Mouse (Mus musculus) retina, adult 2 months (tissue): Measurements from ENCODE around the gene Mrps2.

Source experiments
- DNase-seq: peaks from one replicate; pipeline ENCODE4 v3.0.0-alpha.2; 2012; ENCODE audit warnings: low read depth, low spot score

Mrps2 gene

DNA sequence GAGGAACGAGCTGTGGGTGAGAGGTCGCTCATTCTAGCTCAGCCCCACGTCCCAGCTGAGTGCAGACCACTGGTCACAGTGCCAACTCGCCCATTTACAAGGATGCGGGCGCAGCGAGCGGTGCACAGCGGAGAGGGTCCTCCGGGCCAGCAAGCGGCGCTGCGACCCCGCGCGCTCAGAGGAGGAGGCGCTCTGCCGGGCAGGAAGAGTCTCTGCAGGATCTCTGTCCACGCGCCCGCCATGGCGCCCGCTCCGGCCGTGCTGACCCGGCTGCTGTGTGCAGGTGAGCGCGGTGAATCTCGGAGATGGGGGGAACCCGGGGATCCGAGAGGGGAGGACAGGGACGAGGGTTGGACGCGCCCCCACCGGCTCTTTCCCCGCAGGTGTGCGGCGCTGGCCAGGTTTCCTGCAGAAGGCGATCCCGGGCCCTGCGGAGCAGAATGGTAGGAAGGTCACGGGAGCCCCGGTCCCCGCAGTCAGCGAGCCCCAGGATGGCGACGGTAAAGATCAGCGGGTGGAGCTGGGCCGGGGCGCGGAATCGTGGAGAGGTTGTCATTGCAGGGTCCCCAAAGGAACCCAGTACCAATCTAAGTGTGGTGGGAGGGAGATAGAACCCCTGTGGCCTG, at the start of gene Mrps2:
Gene Mrps2 (plus strand): TSS at position 207 of the 626 bp plus-strand sequence.
- peak; percentile 64 for DNase-seq

- peak; percentile 65 for DNase-seq
Measured at GRCm38 (mm10) chr2:28419898-28420297, 48.0 kb upstream of the Mrps2 start.

- no peak for DNase-seq
Measured at GRCm38 (mm10) chr2:28423167-28423566, 44.7 kb upstream of the Mrps2 start.

- DNase-seq, result no peak
Measured at GRCm38 (mm10) chr2:28427226-28427625, 40.6 kb upstream of the Mrps2 start.

DNA sequence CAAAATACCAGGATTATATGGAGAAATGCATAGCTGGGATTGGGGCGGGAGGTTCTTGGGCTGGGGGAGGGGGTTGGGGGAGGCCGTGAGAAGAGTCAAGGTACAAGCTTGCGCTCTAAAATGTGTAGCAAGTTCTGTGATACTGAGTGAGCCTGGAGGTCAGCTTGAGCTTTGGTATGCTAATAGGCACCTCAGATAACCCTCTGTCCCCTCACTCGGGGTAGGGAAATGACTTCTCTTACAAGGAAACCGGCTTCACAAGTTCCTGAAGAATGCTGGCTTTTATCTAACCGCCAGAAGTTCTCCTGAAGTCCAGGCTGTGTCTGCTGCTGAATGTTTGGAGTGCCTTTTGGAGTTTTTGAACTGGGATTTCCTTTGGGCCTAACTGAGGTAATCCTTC, 37.0 kb upstream of the Mrps2 start:
- DNase-seq, result no peak

GRCm38 (mm10) chr2:28432811-28433210, 35.1 kb upstream of the Mrps2 start:
- DNase-seq, result no peak

DNA sequence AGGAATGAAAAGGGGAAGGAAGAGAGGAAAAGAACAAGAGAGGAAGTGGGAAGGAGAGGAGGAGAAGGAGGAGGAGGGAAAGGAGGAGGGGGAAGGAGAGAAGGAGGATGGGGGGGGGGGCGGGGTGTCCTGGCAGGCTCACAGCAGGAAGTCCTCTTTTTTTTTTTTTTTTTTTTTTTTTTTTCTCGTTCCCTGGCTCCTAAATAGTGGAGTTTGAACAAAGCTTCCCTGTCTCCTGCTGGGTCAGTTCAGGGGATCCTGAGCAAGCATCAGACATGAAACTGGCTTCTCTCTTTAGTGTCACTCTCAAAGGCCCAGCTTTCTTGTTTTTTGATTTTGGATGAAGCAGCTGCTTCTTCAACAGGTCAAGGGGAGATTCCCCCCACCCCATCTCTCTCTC, 34.4 kb upstream of the Mrps2 start:
- no peak for DNase-seq

GRCm38 (mm10) chr2:28435401-28435800, 32.5 kb upstream of the Mrps2 start:
- DNase-seq, result no peak

GRCm38 (mm10) chr2:28440842-28441241, 27.0 kb upstream of the Mrps2 start:
- DNase-seq, result no peak

DNA sequence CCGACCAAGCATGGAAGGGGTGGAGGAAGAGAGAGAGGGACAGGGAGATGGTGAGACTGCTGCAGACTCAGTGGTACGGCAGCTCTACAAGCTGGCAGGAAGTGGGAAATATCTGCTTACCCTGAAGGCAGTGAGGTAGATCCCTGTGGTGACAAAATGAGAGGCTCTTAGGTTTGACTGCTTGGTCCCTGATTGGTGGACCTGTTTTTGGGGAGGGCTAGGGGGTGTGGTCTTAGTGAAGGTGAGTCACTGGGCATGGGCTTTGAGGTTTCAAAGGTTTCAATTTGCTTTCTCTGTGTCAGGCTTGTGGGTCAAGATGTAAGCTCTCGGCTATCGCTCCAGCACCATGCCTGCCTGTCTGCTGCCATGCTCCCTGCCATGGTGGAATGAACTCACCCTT, 22.8 kb upstream of the Mrps2 start:
- no peak for DNase-seq

DNA sequence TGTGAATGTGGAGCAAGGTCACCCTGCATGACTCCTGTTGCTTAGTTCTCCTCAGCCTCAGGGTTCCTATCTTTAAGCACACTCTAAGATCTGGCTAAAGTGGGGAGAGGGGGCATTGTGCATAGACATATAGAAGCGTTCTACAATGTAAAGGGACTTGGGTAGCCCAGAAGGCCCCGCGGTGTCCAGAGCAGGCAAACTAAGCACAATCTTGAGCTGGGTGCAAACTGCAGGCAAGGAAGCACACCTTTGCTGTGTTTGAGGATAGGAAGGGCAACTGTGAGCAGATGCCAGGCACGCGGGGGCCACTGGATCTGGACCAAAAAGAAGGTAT, 21.7 kb upstream of the Mrps2 start:
- DNase-seq, result no peak

GRCm38 (mm10) chr2:28446515-28447314, 21.2 kb upstream of the Mrps2 start, which contains the start of gene Ppp1r26:
Gene Ppp1r26 (plus strand): TSS chr2:28446800.
- peak; percentile 22 for DNase-seq

GRCm38 (mm10) chr2:28447315-28447670, 20.6 kb upstream of the Mrps2 start:
- no peak for DNase-seq

DNA sequence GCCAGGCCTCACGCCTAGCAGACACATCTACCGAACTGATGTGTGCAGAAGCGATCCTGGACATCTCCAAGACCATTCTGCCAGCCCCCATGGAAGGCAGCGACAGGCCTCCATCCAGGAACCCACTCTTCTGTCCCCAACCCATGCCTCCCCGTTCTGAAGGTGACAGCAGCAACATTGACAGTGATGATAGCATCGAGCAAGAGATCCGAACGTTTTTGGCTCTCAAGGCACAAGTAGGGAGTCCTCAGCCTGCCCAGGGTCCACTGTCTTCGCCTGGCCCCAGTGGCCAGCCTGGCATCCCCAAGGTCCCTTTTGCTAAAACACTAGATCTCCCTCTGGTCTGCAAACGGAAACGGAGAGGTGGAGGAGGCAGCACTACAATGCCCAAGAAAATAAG, 16.2 kb upstream of the Mrps2 start:
- no peak for DNase-seq

DNA sequence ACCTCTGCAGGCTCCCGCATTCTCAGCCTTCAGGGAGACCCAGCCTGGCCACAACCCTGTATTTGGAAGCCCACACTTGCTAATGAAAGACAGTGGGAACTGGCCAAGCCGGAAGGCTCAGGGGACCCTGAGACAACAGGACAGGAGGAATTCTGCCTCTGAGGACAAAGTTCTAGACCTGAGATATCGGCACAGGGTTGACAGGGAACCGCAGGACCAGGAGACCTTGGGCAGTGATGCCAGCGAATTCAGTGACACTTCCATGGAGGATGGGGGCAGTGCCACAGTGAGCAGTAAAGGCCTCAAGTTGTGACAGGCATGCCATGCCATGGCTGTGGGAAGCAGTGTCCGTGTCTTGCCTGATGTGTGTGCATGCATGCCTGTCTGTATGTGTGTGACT, 14.3 kb upstream of the Mrps2 start:
- no peak for DNase-seq

- no peak for DNase-seq
Measured at GRCm38 (mm10) chr2:28456616-28457015, 11.2 kb upstream of the Mrps2 start.

DNA sequence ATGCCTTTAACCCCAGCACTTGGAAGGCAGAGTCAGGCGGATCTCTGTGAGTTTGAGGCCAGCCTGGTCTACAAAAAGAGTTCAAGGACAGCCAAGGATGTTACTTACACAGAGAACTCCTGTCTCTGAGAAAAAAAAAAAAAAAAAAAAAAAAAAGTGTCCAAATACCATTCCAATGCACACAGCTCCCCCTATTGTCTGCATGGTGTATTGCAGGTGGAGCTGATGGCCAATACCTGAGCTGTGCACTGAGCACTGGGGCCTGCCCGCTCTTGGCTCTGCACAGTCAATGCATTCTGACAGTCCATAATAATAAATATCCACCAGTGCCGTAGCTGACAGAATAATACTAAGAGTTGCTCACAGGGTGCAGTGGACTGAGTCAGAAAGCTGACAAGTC, 3.9 kb upstream of the Mrps2 start:
- no peak for DNase-seq

GRCm38 (mm10) chr2:28464919-28465318, 2.9 kb upstream of the Mrps2 start:
- DNase-seq, result no peak

- peak; percentile 57 for DNase-seq
Measured at GRCm38 (mm10) chr2:28465836-28466518, 1.9 kb upstream of the Mrps2 start, which contains the start of gene 1700007K13Rik. Gene 1700007K13Rik (minus strand): TSS chr2:28466332.

- DNase-seq, result no peak
Measured at GRCm38 (mm10) chr2:28468486-28469225, 790 bp downstream of the Mrps2 start.

GRCm38 (mm10) chr2:28469461-28469860, 1.6 kb downstream of the Mrps2 start:
- no peak for DNase-seq

- no peak for DNase-seq
Measured at GRCm38 (mm10) chr2:28470591-28470990, 2.7 kb downstream of the Mrps2 start.
